ENCODE assay signal across 15 mouse cellular contexts in the genomic region with DNA sequence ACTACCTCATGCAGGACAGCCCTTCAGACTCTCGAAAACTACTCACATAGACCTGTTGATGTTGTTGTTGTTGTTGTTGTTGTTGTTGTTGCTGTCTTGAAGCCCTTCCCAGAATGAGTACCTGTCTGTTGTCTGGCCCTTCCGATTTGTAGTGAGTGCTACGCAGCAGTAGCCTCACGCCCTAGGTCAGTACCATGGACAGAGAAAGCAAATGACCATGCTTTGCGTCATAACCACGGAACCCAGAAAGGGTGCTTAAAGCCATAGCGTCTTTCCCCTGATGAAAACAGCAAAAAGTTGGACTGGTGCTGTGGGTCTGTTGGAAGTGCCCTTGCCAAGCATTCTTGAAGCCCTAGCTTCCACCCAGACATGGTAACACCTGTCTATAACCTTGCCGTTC.
DNase-seq lines count a peak whose midpoint lies in the region; ATAC-seq and TF ChIP-seq lines count a peak whose summit lies in the region.
"Had no signal": no experiment of that assay in that cellular context is flagged by ENCODE, and none has a peak within 500 bp of the region (broad histone marks: within the 10 kb centered on the region; RNA-seq: fewer than 3 reads in every experiment).

No protein-coding gene starts in this region.

- H3K4me3 ChIP-seq in layer of hippocampus, adult 2 months, result no peak overlapping the region
- H3K4me3 ChIP-seq in G1E (ENCODE audit: low read depth, low read length), result no peak overlapping the region
- no peak overlapping the region for H3K4me3 ChIP-seq in limb, embryonic 10.5 days
- H3K4me3 ChIP-seq: forebrain, embryonic 10.5 days; midbrain, embryonic 12.5 days; neural tube, embryonic 13.5 days; stomach, embryonic 15.5 days had no signal

- no peak for TF ChIP-seq CTCF in layer of hippocampus, adult 2 months (conservative IDR thresholded peaks at IDR 0.05)
- TF ChIP-seq CTCF in G1E (IDR thresholded peaks at IDR 0.05; ENCODE audit: low read depth, low read length), result no peak

- H3K4me1 ChIP-seq in G1E (ENCODE audit: insufficient read depth, low read depth, low read length), result no peaks in the 10 kb centered on the region
- no peaks in the 10 kb centered on the region for H3K4me1 ChIP-seq in limb, embryonic 10.5 days
- H3K4me1 ChIP-seq: forebrain, embryonic 10.5 days; midbrain, embryonic 12.5 days; neural tube, embryonic 13.5 days; stomach, embryonic 15.5 days had no signal

- H3K36me3 ChIP-seq in G1E (replicated peaks), result no peaks in the 10 kb centered on the region
- H3K36me3 ChIP-seq in limb, embryonic 10.5 days, result no peaks in the 10 kb centered on the region
- H3K36me3 ChIP-seq: forebrain, embryonic 10.5 days; midbrain, embryonic 12.5 days; neural tube, embryonic 13.5 days; stomach, embryonic 15.5 days had no signal

- H3K9me3 ChIP-seq in G1E (replicated peaks), result no peaks in the 10 kb centered on the region
- H3K9me3 ChIP-seq in limb, embryonic 10.5 days (replicated peaks), result no peaks in the 10 kb centered on the region
- H3K9me3 ChIP-seq: forebrain, embryonic 10.5 days; midbrain, embryonic 12.5 days; neural tube, embryonic 13.5 days; stomach, embryonic 15.5 days had no signal

- 0 out of 2 replicates have a peak overlapping the region, but pooled peaks have one; percentile 18 for H3K27ac ChIP-seq in layer of hippocampus, adult 2 months
- no peak overlapping the region for H3K27ac ChIP-seq in limb, embryonic 10.5 days
- H3K27ac ChIP-seq: forebrain, embryonic 10.5 days; midbrain, embryonic 12.5 days; neural tube, embryonic 13.5 days; stomach, embryonic 15.5 days had no signal

- 39% methylated on average over 8 of the region's 8 CpGs for WGBS in limb, embryonic 10.5 days

- no peaks in the 10 kb centered on the region for H3K27me3 ChIP-seq in G1E (ENCODE audit: insufficient read depth, low read length)
- H3K27me3 ChIP-seq in limb, embryonic 10.5 days (ENCODE audit: low read depth, poor library complexity, severe bottlenecking), result no peaks in the 10 kb centered on the region
- H3K27me3 ChIP-seq: midbrain, embryonic 12.5 days; neural tube, embryonic 13.5 days; stomach, embryonic 15.5 days had no signal

- DNase-seq in layer of hippocampus, adult 2 months (ENCODE audit: low spot score in 2 of 2), result no peak
- DNase-seq in layer of hippocampus, adult 8-10 months (ENCODE audit: low spot score in 2 of 2), result no peak
- peak; percentile 4 for DNase-seq in G1E (ENCODE audit: low spot score)
- peak; percentile 51 for DNase-seq in ZHBTc4 (ENCODE audit: low read depth, low spot score)
- peak; percentile 32 for DNase-seq in limb, embryonic 10.5 days (ENCODE audit: low spot score)
- DNase-seq in thymus, postnatal 4 days, result no peak
- DNase-seq in MN1 (ENCODE audit: low spot score), result no peak
- DNase-seq in layer of hippocampus, adult 11-12 months (ENCODE audit: low spot score), result no peak
- DNase-seq: kidney, adult 8-10 months; lung, adult 2 months; right cerebral cortex, postnatal 25 days had no signal

- no peak for ATAC-seq in G1E (ENCODE audit: extremely low read depth, insufficient number of reproducible peaks, low FRiP score, poor library complexity, severe bottlenecking)

Comparison
In these comparisons a context has a peak if more than half of its experiments do, and no peak if none do; other contexts are left out.
1. DNase-seq: peak in G1E (single experiment), ZHBTc4 (single experiment) and limb, embryonic 10.5 days (single experiment); none in layer of hippocampus, adult 2 months (0 of 2), layer of hippocampus, adult 8-10 months (0 of 2), thymus, postnatal 4 days (single experiment), MN1 (single experiment) and layer of hippocampus, adult 11-12 months (single experiment).